Mouse (Mus musculus) neutrophil, adult 65 days (primary cell): ENCODE results near the gene Stip1. TPM values are rescaled to one million over a fixed set of nuclear protein-coding genes. Genes with fewer than 3 reads are reported as not detected.

Experiments
- total RNA-seq: library from RNA; stranded (reverse); gene quantifications from 2 replicates; pipeline ENCODE4 v1.2.4, GENCODE M21; 2023

Gene Stip1
- 32.9 and 38.8 TPM in 2 replicates for total RNA-seq

GRCm38 (mm10) chr19:7039841-7040636 lies at the start of gene Stip1:
Gene Stip1, minus strand, starts transcription at chr19:7039967.

GRCm38 (mm10) chr19:7056248-7057087 lies 16.7 kb upstream of the Stip1 start, which contains the start of gene Macrod1:
Gene Macrod1, plus strand, starts transcription at chr19:7056810.

GRCm38 (mm10) chr19:7019191-7019590 lies 20.6 kb downstream of the Stip1 start, which contains the start of gene Fermt3:
Gene Fermt3, minus strand, starts transcription at chr19:7019469.

GRCm38 (mm10) chr19:6996006-6996405 lies 43.8 kb downstream of the Stip1 start, which contains the start of the genes Nudt22 and Trpt1:
Gene Nudt22, minus strand, starts transcription at chr19:6996117.
Gene Trpt1, plus strand, starts transcription at chr19:6996131.

GRCm38 (mm10) chr19:6992011-6992858 lies 47.5 kb downstream of the Stip1 start, which contains the start of gene Dnajc4:
Gene Dnajc4, minus strand, starts transcription at chr19:6992572.

GRCm38 (mm10) chr19:6987061-6987903 lies 52.5 kb downstream of the Stip1 start, which contains the start of gene Vegfb:
Gene Vegfb, minus strand, starts transcription at chr19:6987651.

GRCm38 (mm10) chr19:6980381-6981093 lies 59.2 kb downstream of the Stip1 start, which contains the start of gene Fkbp2:
Gene Fkbp2, minus strand, starts transcription at chr19:6980501.

GRCm38 (mm10) chr19:6975537-6976521 lies 63.9 kb downstream of the Stip1 start, which contains the start of gene Plcb3:
Gene Plcb3, minus strand, starts transcription at chr19:6976470.

GRCm38 (mm10) chr19:6974211-6975205 lies 65.3 kb downstream of the Stip1 start, which contains the start of gene Ppp1r14b:
Gene Ppp1r14b, plus strand, starts transcription at chr19:6974968.

Other genes starting within 250 kb of the Stip1 start
- gene Rps6ka4, start 199.3 kb downstream of the Stip1 start, total RNA-seq, result 40.7 and 52.9 TPM in 2 replicates
- gene Ccdc88b, start 181.8 kb downstream of the Stip1 start, total RNA-seq, result 135 and 214 TPM in 2 replicates
- gene Trmt112, start 130.3 kb downstream of the Stip1 start, total RNA-seq, result 103 and 107 TPM in 2 replicates
- gene Prdx5, start 129.9 kb downstream of the Stip1 start, total RNA-seq, result 1,349 and 1,444 TPM in 2 replicates
- gene Esrra, start 118.2 kb downstream of the Stip1 start, total RNA-seq, result 46.3 and 64.8 TPM in 2 replicates
- not detected in 2 replicates for gene Catsperz, start 114.6 kb downstream of the Stip1 start, total RNA-seq
- not detected in 2 replicates for gene Kcnk4, start 105.5 kb downstream of the Stip1 start, total RNA-seq
- 15.1 and 19.9 TPM in 2 replicates for gene Bad, start 98.1 kb downstream of the Stip1 start, total RNA-seq
- gene Gpr137, start 97.5 kb downstream of the Stip1 start, total RNA-seq, result 24.4 and 33.5 TPM in 2 replicates
- gene Ppp1r14b, start 65.0 kb downstream of the Stip1 start, total RNA-seq, result 27.3 and 37.8 TPM in 2 replicates
- 16.4 and 20.8 TPM in 2 replicates for gene Plcb3, start 63.5 kb downstream of the Stip1 start, total RNA-seq
- gene Fkbp2, start 59.5 kb downstream of the Stip1 start, total RNA-seq, result 24.5 and 26.5 TPM in 2 replicates
- gene Vegfb, start 52.3 kb downstream of the Stip1 start, total RNA-seq, result 4.9 and 5.2 TPM in 2 replicates
- gene Dnajc4, start 47.4 kb downstream of the Stip1 start, total RNA-seq, result 21.1 and 22.3 TPM in 2 replicates
- 12.6 and 14.2 TPM in 2 replicates for gene Nudt22, start 43.9 kb downstream of the Stip1 start, total RNA-seq
- 1.1 and 2.2 TPM in 2 replicates for gene Trpt1, start 43.8 kb downstream of the Stip1 start, total RNA-seq
- gene Fermt3, start 20.5 kb downstream of the Stip1 start, total RNA-seq, result 210 and 229 TPM in 2 replicates
- 1.2 and 2.3 TPM in 2 replicates for gene Macrod1, start 16.8 kb upstream of the Stip1 start, total RNA-seq
- not detected in 2 replicates for gene Flrt1, start 65.8 kb upstream of the Stip1 start, total RNA-seq
- 88.8 and 94.1 TPM in 2 replicates for gene Otub1, start 166.3 kb upstream of the Stip1 start, total RNA-seq
- 273 and 344 TPM in 2 replicates for gene Cox8a, start 177.6 kb upstream of the Stip1 start, total RNA-seq
- gene Naa40, start 201.2 kb upstream of the Stip1 start, total RNA-seq, result 22.1 and 29.1 TPM in 2 replicates
- 0.41 and 2.2 TPM in 2 replicates for gene Rcor2, start 227.4 kb upstream of the Stip1 start, total RNA-seq